Mouse (Mus musculus): ENCODE data around the gene Ndrg3. TPM values are rescaled to one million over a fixed set of nuclear protein-coding genes. Genes with fewer than 3 reads are reported as not detected.

Gene Ndrg3
- polyA plus RNA-seq, 1 experiment from 2014 or later, result 34.4 TPM

- no peak for ATAC-seq (replicated peaks; ENCODE audit: insufficient number of reproducible peaks, low FRiP score, low TSS enrichment)
- no peak overlapping the region for H3K9ac ChIP-seq (ENCODE audit: low read depth, low read length)
- H3K27ac ChIP-seq (ENCODE audit: low read depth, low read length), result no peak overlapping the region
Measured at GRCm38 (mm10) chr2:156897034-156897433, 94.8 kb downstream of the Ndrg3 start.

GRCm38 (mm10) chr2:156896384-156896914 lies 95.4 kb downstream of the Ndrg3 start:
- WGBS (ENCODE audit: insufficient replicate concordance), result 65% methylated on average over 9 of the region's 9 CpGs
- no peak for ATAC-seq (replicated peaks; ENCODE audit: insufficient number of reproducible peaks, low FRiP score, low TSS enrichment)

More at GRCm38 (mm10) chr2:156897034-156897433, 94.8 kb downstream of the Ndrg3 start:
- Histone ChIP-seq H3K27me3 (ENCODE audit: control insufficient read depth, insufficient read depth, low read length) (no peaks in the 10 kb centered on the region), H3K9me3 (replicated peaks; ENCODE audit: control insufficient read depth, low read length) (no peaks in the 10 kb centered on the region), H3K4me1 (ENCODE audit: control insufficient read depth, insufficient read depth, low read length) (no peaks in the 10 kb centered on the region; the same call in 1 of the 2 replicates), H3K36me3 (ENCODE audit: control insufficient read depth, insufficient read depth, low read length) (no peaks in the 10 kb centered on the region), H3K4me2 (no peak overlapping the region), H3K4me3 (ENCODE audit: low read depth, low read length) (no peak overlapping the region)
- 81% methylated on average over 9 of the region's 9 CpGs for WGBS (ENCODE audit: insufficient replicate concordance)

GRCm38 (mm10) chr2:156894496-156895265 lies 97.2 kb downstream of the Ndrg3 start:
- Histone ChIP-seq H3K9me3 (replicated peaks; ENCODE audit: control insufficient read depth, low read length) (no peaks in the 10 kb centered on the region), H3K27ac (ENCODE audit: low read depth, low read length) (no peak overlapping the region), H3K9ac (ENCODE audit: low read depth, low read length) (no peak overlapping the region), H3K4me3 (ENCODE audit: low read depth, low read length) (no peak overlapping the region), H3K27me3 (ENCODE audit: control insufficient read depth, insufficient read depth, low read length) (no peaks in the 10 kb centered on the region), H3K4me2 (no peak overlapping the region), H3K4me1 (ENCODE audit: control insufficient read depth, insufficient read depth, low read length) (no peaks in the 10 kb centered on the region; the same call in 1 of the 2 replicates), H3K36me3 (ENCODE audit: control insufficient read depth, insufficient read depth, low read length) (no peaks in the 10 kb centered on the region)
- no peak for ATAC-seq (replicated peaks; ENCODE audit: insufficient number of reproducible peaks, low FRiP score, low TSS enrichment)
- WGBS (ENCODE audit: insufficient replicate concordance), result 72% methylated on average over 15 of the region's 15 CpGs

More at GRCm38 (mm10) chr2:156896384-156896914, 95.4 kb downstream of the Ndrg3 start:
- no peaks in the 10 kb centered on the region for H3K9me3 ChIP-seq (replicated peaks; ENCODE audit: control insufficient read depth, low read length)
- H3K4me2 ChIP-seq, result no peak overlapping the region
- no peak overlapping the region for H3K4me3 ChIP-seq (ENCODE audit: low read depth, low read length)
- no peaks in the 10 kb centered on the region; the same call in 1 of the 2 replicates for H3K4me1 ChIP-seq (ENCODE audit: control insufficient read depth, insufficient read depth, low read length)
- no peak overlapping the region for H3K27ac ChIP-seq (ENCODE audit: low read depth, low read length)
- H3K36me3 ChIP-seq (ENCODE audit: control insufficient read depth, insufficient read depth, low read length), result no peaks in the 10 kb centered on the region
- no peaks in the 10 kb centered on the region for H3K27me3 ChIP-seq (ENCODE audit: control insufficient read depth, insufficient read depth, low read length)
- no peak overlapping the region for H3K9ac ChIP-seq (ENCODE audit: low read depth, low read length)

- Histone ChIP-seq H3K27ac (ENCODE audit: low read depth, low read length) (no peak overlapping the region), H3K36me3 (ENCODE audit: control insufficient read depth, insufficient read depth, low read length) (no peaks in the 10 kb centered on the region), H3K27me3 (ENCODE audit: control insufficient read depth, insufficient read depth, low read length) (no peaks in the 10 kb centered on the region), H3K9me3 (replicated peaks; ENCODE audit: control insufficient read depth, low read length) (no peaks in the 10 kb centered on the region), H3K4me3 (ENCODE audit: low read depth, low read length) (no peak overlapping the region), H3K9ac (ENCODE audit: low read depth, low read length) (no peak overlapping the region), H3K4me1 (ENCODE audit: control insufficient read depth, insufficient read depth, low read length) (no peaks in the 10 kb centered on the region), H3K4me2 (no peak overlapping the region)
- WGBS (ENCODE audit: insufficient replicate concordance), result 64% methylated on average over 6 of the region's 6 CpGs
- no peak for ATAC-seq (replicated peaks; ENCODE audit: insufficient number of reproducible peaks, low FRiP score, low TSS enrichment)
Measured at GRCm38 (mm10) chr2:156892821-156893220, 99.0 kb downstream of the Ndrg3 start.

GRCm38 (mm10) chr2:156892240-156892639 lies 99.6 kb downstream of the Ndrg3 start:
- H3K27me3 ChIP-seq (ENCODE audit: control insufficient read depth, insufficient read depth, low read length), result no peaks in the 10 kb centered on the region
- WGBS (ENCODE audit: insufficient replicate concordance), result 65% methylated on average over 3 of the region's 3 CpGs
- no peaks in the 10 kb centered on the region for H3K4me1 ChIP-seq (ENCODE audit: control insufficient read depth, insufficient read depth, low read length)
- no peaks in the 10 kb centered on the region for H3K36me3 ChIP-seq (ENCODE audit: control insufficient read depth, insufficient read depth, low read length)
- no peak overlapping the region for H3K4me3 ChIP-seq (ENCODE audit: low read depth, low read length)
- H3K9me3 ChIP-seq (replicated peaks; ENCODE audit: control insufficient read depth, low read length), result no peaks in the 10 kb centered on the region
- H3K4me2 ChIP-seq, result no peak overlapping the region
- no peak for ATAC-seq (replicated peaks; ENCODE audit: insufficient number of reproducible peaks, low FRiP score, low TSS enrichment)
- H3K9ac ChIP-seq (ENCODE audit: low read depth, low read length), result no peak overlapping the region
- no peak overlapping the region for H3K27ac ChIP-seq (ENCODE audit: low read depth, low read length)

DNA sequence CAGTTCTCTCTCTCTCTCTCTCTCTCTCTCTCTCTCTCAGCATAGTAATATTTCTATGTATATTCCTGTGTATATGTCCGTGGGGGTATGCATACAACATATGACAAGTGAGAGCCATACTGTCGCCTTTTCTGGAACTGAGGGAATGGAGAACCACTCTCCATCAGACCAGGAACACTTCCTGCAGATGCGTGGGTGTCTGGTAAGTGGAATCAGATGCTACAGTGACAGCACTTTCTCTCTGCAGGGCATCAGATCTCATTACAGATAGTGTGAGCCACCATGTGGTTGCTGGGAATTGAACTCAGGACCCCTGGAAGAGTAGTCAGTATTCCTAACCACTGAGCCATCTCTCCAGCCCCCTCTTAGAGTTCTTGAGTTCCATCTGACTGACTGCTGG lies 103.4 kb downstream of the Ndrg3 start:
- no peak overlapping the region for H3K27ac ChIP-seq (ENCODE audit: low read depth, low read length)
- no peaks in the 10 kb centered on the region for H3K4me1 ChIP-seq (ENCODE audit: control insufficient read depth, insufficient read depth, low read length)
- WGBS (ENCODE audit: insufficient replicate concordance), result 63% methylated on average over 3 of the region's 3 CpGs
- no peaks in the 10 kb centered on the region for H3K9me3 ChIP-seq (replicated peaks; ENCODE audit: control insufficient read depth, low read length)
- H3K4me2 ChIP-seq, result no peak overlapping the region
- no peak for ATAC-seq (replicated peaks; ENCODE audit: insufficient number of reproducible peaks, low FRiP score, low TSS enrichment)
- H3K4me3 ChIP-seq (ENCODE audit: low read depth, low read length), result no peak overlapping the region
- no peak overlapping the region for H3K9ac ChIP-seq (ENCODE audit: low read depth, low read length)
- H3K27me3 ChIP-seq (ENCODE audit: control insufficient read depth, insufficient read depth, low read length), result no peaks in the 10 kb centered on the region
- H3K36me3 ChIP-seq (ENCODE audit: control insufficient read depth, insufficient read depth, low read length), result no peaks in the 10 kb centered on the region

DNA sequence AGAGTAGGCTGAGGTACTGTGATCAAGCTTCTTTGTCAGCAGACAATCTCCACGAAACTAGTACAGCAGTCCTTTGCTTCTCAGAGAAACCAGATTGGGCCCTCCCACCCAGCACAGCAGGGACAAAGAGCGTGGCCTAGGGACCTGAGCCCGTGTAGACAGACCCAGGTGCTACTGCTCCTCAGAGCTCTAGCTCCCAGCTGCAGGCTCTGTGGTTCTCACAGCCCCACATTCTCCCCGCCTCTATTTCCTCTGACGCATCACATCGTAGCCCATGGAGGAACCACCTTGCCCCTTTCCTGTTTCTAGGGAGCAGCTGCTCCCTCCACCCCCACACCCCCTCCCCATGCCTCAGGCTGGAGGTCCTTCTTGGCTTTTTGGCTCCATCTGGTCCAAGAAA lies 104.8 kb downstream of the Ndrg3 start, which contains the start of gene Sla2:
Gene Sla2, minus strand, starts transcription at position 176 of the 400 bp plus-strand sequence.
- ATAC-seq (replicated peaks; ENCODE audit: insufficient number of reproducible peaks, low FRiP score, low TSS enrichment), result no peak
- H3K9ac ChIP-seq (ENCODE audit: low read depth, low read length), result no peak within 1 kb of the TSS
- H3K27me3 ChIP-seq (ENCODE audit: control insufficient read depth, insufficient read depth, low read length), result peaks cover 1% of the 10 kb centered on the region; the same call in 1 of the 2 replicates
- H3K4me3 ChIP-seq (ENCODE audit: low read depth, low read length), result no peak within 1 kb of the TSS
- H3K4me2 ChIP-seq, result no peak within 1 kb of the TSS
- no peak within 1 kb of the TSS for H3K27ac ChIP-seq (ENCODE audit: low read depth, low read length)
- H3K9me3 ChIP-seq (replicated peaks; ENCODE audit: control insufficient read depth, low read length), result no peaks in the 10 kb centered on the region
- peaks cover 5% of the 10 kb centered on the region; the same call in 1 of the 2 replicates for H3K4me1 ChIP-seq (ENCODE audit: control insufficient read depth, insufficient read depth, low read length)
- no peaks in the 10 kb centered on the region for H3K36me3 ChIP-seq (ENCODE audit: control insufficient read depth, insufficient read depth, low read length)
- 55% methylated on average over 6 of the region's 6 CpGs for WGBS (ENCODE audit: insufficient replicate concordance)

DNA sequence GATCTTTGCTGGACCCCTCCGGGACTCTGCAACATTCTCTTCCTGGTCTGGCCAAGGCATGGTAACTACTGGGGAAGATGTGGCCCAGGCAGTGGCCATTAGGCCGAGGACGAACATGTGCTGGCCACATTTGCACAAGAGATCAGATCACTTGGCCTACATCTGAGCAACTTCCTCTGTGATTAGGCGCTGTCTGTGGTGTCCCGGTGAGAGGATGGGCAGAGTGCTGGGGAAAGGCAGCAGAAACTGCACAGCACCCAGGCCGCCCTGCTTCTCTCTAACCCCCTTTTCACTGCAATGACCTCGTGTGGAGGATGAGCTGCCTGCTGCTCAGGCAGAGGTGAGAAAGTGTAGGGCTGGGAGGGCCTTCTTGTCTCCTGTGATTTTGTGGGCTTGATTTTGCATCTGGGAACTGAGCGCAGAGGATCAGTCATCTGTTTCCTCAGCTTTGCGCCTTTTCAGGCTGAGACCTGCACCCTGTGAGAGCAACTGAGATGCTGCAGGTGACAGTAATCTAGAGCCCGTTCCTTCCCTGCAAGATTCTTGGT lies 105.7 kb downstream of the Ndrg3 start:
- Histone ChIP-seq H3K4me3 (ENCODE audit: low read depth, low read length) (no peak overlapping the region), H3K9ac (ENCODE audit: low read depth, low read length) (no peak overlapping the region), H3K4me1 (ENCODE audit: control insufficient read depth, insufficient read depth, low read length) (peaks cover 5% of the 10 kb centered on the region; the same call in 1 of the 2 replicates), H3K9me3 (replicated peaks; ENCODE audit: control insufficient read depth, low read length) (no peaks in the 10 kb centered on the region), H3K27me3 (ENCODE audit: control insufficient read depth, insufficient read depth, low read length) (peaks cover 3% of the 10 kb centered on the region; the same call in 1 of the 2 replicates), H3K4me2 (no peak overlapping the region), H3K36me3 (ENCODE audit: control insufficient read depth, insufficient read depth, low read length) (no peaks in the 10 kb centered on the region), H3K27ac (ENCODE audit: low read depth, low read length) (no peak overlapping the region)
- no peak for ATAC-seq (replicated peaks; ENCODE audit: insufficient number of reproducible peaks, low FRiP score, low TSS enrichment)
- WGBS (ENCODE audit: insufficient replicate concordance), result 74% methylated on average over 10 of the region's 10 CpGs

Data from heart, embryonic 11.5 days (tissue).